Mouse (Mus musculus): ENCODE results near the gene Gigyf2.

GRCm38 (mm10) chr1:87313116-87313515, 13.7 kb upstream of the Gigyf2 start:
- TF ChIP-seq E2F4 (IDR thresholded peaks at IDR 0.05; ENCODE audit: insufficient read depth) (no peak), MAX (IDR thresholded peaks at IDR 0.05; ENCODE audit: low read depth) (no peak), CEBPB (IDR thresholded peaks at IDR 0.05; ENCODE audit: insufficient read depth, poor library complexity, severe bottlenecking) (no peak), POLR2A (IDR thresholded peaks at IDR 0.05; ENCODE audit: insufficient read length, low read depth) (no peak)

Measured in myocyte (in vitro differentiated cells).